Mouse (Mus musculus) erythroblast, embryonic 14.5 days (primary cell): ENCODE data around the gene Pla2g6. TPM values are rescaled to one million over a fixed set of nuclear protein-coding genes. Genes with fewer than 3 reads are reported as not detected.

Experiments used
- H3K27me3 ChIP-seq: 2 replicates; pipeline ENCODE4 v1.6.1; 2012; ENCODE audit warnings: inconsistent platforms; ENCODE audit not compliant: control insufficient read depth
- H3K36me3 ChIP-seq: 2 replicates; pipeline ENCODE4 v1.6.1; 2012; ENCODE audit warnings: mild to moderate bottlenecking, inconsistent platforms; ENCODE audit not compliant: control insufficient read depth
- H3K4me1 ChIP-seq: 2 replicates; pipeline ENCODE4 v1.6.1; 2012; ENCODE audit warnings: inconsistent platforms; ENCODE audit not compliant: control insufficient read depth
- H3K4me3 ChIP-seq: replicated peaks from 2 replicates; pipeline ENCODE3; 2012; ENCODE audit warnings: moderate library complexity, mild to moderate bottlenecking, inconsistent platforms
- H3K9me3 ChIP-seq: 2 replicates; pipeline ENCODE4 v1.6.1; 2012; ENCODE audit warnings: low read length, inconsistent platforms, mixed read lengths; ENCODE audit not compliant: control insufficient read depth
- GATA1 ChIP-seq: IDR thresholded peaks from 2 replicates; pipeline ENCODE4 v1.6.1; 2012; ENCODE audit warnings: low read length, inconsistent platforms, mixed read lengths
- TAL1 ChIP-seq: IDR thresholded peaks from 3 replicates; pipeline ENCODE4 v1.6.1; 2012; ENCODE audit warnings: low read length, inconsistent platforms, mixed read lengths
- polyA plus RNA-seq: library from polyadenylated mRNA; stranded (reverse); fragments of >175 nt; gene quantifications from 2 replicates; pipeline ENCODE4 v1.2.3, GENCODE M21; 2012

Pla2g6 gene
- polyA plus RNA-seq, 1 experiment, result 2.7 TPM

DNA sequence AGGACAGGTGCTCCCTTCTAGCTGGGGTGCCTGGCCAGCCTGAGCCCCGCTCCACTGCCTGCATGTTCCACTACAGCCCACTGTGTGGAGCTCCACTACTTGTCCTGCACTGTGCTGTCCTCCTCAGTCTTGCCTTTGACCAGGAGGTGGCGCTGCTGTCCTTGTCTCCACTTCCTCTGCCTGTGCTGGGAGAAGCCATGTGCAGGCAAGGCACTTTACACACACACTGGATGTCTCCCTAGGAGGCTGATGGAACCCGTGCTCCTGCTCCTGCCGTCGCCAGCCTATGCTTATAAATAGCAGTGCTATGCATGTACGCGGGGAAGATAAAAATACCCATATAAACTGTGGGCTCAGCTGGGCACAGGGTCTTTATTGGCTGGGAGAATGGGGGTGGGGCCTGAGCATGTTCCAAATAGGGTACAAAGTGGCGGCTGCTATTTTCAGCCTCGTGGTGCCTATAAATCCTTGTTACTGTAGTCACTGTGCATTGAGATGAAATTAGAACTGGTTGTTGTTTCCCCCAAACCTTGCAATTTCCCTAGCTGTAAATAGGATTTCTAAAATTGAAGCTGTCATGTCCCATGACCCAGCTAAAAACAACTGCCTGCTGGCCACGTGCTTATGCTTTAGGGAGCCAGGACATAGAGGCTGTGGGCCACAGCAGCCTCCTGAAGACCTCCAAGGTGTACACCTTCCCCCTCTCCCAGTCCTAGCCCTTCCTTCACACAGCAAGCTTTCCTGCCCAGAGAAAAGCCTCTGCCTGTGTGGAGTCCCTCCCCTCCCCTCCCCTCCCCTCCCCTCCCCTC is 84.8 kb downstream of the Pla2g6 start:
- TF ChIP-seq TAL1 (no peak), GATA1 (no peak)
- H3K36me3 ChIP-seq, result peaks cover 74% of the 10 kb centered on the region
- peaks cover 5% of the 10 kb centered on the region for H3K4me1 ChIP-seq
- no peak overlapping the region for H3K4me3 ChIP-seq
- H3K27me3 ChIP-seq, result no peaks in the 10 kb centered on the region
- H3K9me3 ChIP-seq, result peaks cover 9% of the 10 kb centered on the region

DNA sequence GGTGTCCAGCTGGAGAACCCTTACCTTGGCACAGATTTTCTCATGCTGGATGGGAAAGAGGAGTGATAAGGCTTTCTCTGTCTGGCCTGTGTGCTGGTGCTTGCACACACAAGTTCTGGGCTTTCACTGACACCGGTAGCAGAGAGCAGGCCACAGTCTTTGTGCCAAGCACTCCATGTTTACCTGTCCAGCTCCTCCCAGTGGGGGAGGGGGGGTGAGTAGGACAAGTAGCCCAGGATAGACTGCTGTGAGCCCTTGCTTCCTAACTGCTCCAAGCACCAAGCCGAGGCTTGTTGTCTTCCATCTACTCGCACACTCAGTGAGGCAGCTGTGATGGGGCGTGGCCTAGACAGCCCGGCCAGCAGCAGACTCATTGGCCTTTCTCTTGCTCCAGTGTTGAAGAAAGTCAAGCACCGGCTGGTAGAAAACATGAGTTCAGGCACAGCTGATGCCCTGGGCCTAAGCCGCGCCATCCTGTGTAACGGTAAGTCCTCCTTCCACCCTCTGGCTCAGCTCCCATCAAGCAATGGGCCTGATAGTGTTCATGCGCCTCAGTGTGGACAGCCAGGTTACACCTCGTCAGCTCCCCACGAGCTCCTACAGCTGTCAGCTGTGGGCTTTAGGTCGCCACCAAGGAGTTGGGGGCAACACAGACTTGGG is 85.5 kb downstream of the Pla2g6 start:
- H3K9me3 ChIP-seq, result peaks cover 9% of the 10 kb centered on the region
- H3K4me3 ChIP-seq, result no peak overlapping the region
- TF ChIP-seq TAL1, result no peak
- H3K4me1 ChIP-seq, result peaks cover 5% of the 10 kb centered on the region
- no peaks in the 10 kb centered on the region for H3K27me3 ChIP-seq
- peaks cover 77% of the 10 kb centered on the region for H3K36me3 ChIP-seq

DNA sequence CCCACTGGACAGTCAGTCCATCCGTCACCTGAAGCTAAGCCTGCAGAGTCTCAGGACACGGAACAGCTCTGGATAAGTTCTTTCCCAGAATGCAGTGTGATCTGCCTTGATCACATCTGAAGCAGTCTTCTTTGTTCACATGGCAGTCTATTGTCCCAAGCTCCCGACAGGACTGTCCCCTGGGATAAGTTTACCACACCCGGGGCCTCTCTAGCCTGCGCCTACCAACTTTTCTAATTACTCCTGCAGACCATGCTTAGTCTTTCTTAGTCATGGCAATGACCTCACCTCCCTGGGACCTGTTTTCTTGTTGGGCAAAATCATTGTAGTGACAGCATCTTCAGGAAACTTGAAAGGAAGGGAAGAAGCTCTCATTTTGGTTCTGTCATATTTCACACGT is 90.2 kb downstream of the Pla2g6 start:
- Histone ChIP-seq H3K9me3 (peaks cover 9% of the 10 kb centered on the region), H3K36me3 (peaks cover 63% of the 10 kb centered on the region), H3K4me1 (peaks cover 2% of the 10 kb centered on the region), H3K27me3 (no peaks in the 10 kb centered on the region), H3K4me3 (no peak overlapping the region)
- TF ChIP-seq TAL1 (no peak), GATA1 (no peak)

Other genes starting within 250 kb of the Pla2g6 start
- 0.05 and 0.09 TPM in 2 replicates for gene Micall1, start 219.5 kb downstream of the Pla2g6 start, polyA plus RNA-seq
- 13.8 and 15.3 TPM in 2 replicates for gene Polr2f, start 187.4 kb downstream of the Pla2g6 start, polyA plus RNA-seq
- gene 1700088E04Rik, start 187.1 kb downstream of the Pla2g6 start, polyA plus RNA-seq, result not detected in 2 replicates
- gene Sox10, start 163.2 kb downstream of the Pla2g6 start, polyA plus RNA-seq, result not detected in 2 replicates
- 0.76 and 0.91 TPM in 2 replicates for gene Pick1, start 99.2 kb downstream of the Pla2g6 start, polyA plus RNA-seq
- gene Gm49486, start 99.0 kb downstream of the Pla2g6 start, polyA plus RNA-seq, result not detected in 2 replicates
- not detected in 2 replicates for gene Slc16a8, start 73.6 kb downstream of the Pla2g6 start, polyA plus RNA-seq
- gene Baiap2l2, start 42.9 kb downstream of the Pla2g6 start, polyA plus RNA-seq, result not detected in 2 replicates
- gene Maff, start 18.2 kb upstream of the Pla2g6 start, polyA plus RNA-seq, result 0.30 and 0.55 TPM in 2 replicates
- 0.44 and 0.51 TPM in 2 replicates for gene Tmem184b, start 75.2 kb upstream of the Pla2g6 start, polyA plus RNA-seq
- 0.17 and 0.22 TPM in 2 replicates for gene Csnk1e, start 127.2 kb upstream of the Pla2g6 start, polyA plus RNA-seq
- gene Kcnj4, start 176.9 kb upstream of the Pla2g6 start, polyA plus RNA-seq, result not detected in 2 replicates
- gene Kdelr3, start 188.0 kb upstream of the Pla2g6 start, polyA plus RNA-seq, result not detected in 2 replicates
- 1.6 and 2.4 TPM in 2 replicates for gene Ddx17, start 218.4 kb upstream of the Pla2g6 start, polyA plus RNA-seq